Mouse (Mus musculus): ENCODE measurements around the gene Fam120a.

Gene Fam120a

DNA sequence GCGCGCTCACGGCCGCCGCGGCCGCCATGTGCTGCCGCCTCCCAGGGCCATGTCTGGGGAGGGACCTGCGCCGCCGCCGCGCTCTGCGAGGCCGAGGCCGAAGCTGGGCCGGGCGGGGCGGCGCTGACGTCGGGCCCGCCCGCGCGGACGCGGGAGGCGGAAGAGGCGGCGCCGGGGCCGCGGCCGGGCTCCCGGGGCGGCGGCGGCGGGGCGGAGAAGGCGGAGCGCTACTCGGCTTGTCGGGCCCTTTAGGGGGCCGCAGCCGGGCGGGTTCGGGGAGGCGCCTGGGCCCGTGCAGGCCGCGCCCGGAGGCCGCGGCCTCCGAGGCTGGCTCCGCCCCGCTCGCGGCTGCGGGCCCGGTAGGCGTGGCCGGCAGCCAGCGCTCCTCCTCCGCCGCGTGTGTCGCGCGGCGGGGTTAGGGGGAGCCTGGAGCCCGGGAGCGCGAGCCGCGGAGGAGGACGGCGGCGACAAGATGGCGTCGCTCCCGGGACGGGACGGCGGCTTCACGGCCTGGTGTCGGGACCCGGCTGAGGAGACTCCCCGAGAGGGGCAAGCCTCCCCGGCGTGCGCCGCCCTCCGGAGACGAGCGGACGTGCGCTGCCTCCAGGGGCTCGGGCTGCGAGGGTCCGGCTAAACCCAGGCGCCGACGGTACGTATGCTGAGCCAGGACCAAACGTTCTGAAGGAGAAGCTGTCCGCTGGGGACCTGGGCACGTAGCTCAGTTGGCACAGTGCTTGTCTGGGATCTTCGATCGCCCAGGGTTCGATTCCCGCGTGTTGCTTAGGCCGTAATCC lies at the start of gene Fam120a:
Fam120a (minus strand) TSS at position 62 of the 794 bp plus-strand sequence.
- peak; percentile 76 for DNase-seq (ENCODE audit: low spot score)

DNA sequence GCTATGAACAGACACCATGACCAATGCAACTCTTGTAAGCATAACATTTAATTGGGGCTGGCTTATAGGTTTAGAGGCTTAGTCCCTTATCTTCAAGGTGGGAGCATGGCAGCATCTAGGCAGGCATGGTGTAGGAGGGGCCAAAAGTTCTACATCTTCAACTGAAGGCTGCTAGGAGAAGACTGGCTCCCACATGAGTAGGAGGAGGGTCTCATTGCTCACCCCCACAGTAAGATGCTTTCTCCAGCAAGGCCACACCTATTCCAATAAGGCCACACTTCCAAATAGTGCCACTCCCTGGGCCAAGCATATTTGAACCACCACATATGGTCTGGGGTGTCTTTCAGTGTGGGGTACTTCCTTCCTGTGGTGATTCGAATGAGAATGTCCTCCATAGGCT lies 49.6 kb upstream of the Fam120a start:
- DNase-seq (ENCODE audit: low spot score), result no peak

DNA sequence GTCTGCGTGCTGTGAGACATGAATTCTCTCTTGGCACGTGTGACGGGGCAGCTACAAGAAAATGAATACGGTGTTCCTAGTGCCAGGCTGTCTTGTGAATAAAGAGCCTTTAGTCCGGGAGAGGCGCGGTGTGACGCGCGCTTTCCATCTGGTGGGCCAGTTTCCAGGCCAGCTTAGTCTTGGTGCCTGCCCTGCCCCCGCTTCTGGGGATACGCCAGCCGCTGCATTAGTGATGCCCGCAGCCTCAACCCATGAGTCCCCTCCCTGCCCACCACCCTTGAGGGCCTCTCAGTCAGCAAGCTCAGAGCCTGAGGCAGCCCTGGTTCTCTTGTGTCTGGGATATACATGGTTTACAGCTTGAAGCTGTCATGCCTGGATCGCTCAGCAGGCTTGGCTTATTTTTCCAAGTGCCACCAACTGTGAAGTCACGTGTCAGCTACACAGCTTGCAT lies 48.5 kb upstream of the Fam120a start:
- DNase-seq (ENCODE audit: low spot score), result no peak

DNA sequence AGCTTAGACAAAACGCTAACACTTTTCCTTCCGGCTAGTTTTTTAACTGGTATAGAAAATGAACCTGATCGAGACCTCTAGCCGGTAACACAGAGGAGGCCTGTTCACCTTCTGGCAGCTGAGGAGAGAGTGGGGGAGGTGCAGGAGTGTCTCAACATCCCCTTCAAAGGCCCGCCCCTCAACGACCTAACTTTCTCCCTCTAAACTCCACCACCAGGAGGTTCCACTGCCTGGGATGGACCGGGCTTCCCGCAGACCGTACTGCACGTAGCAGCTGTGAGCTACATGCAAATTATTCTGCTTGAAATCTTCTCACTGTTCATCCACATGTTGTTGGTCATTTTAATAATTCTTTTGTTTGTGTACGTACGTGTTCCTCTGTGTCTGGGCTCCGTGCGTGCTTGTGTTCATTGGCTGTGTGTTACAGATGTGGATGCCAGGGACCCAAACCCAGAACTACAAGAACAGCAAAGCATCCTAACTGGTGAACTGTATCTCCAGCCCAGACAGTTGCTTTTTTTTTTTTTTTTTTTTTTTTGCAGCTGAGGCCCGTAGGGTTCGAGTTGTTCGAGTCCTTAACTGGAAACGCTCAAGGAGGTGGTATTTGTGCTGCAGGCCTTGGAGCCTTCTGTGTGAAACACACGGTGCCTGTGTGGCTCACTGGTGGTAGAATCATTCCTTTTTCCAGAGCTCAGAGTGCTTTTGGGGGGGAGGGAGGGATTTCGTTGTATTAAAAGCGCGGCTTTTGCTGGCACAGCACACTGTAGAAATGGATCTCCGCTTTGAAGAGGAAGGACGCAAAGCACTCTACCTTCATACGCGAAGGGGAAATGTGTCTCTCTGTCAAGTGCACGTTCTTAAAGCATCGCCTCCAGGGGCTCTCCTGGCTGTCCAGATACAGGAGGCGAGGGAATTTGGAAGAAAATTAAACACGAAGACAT lies 47.8 kb upstream of the Fam120a start:
- DNase-seq (ENCODE audit: low spot score), result no peak

DNA sequence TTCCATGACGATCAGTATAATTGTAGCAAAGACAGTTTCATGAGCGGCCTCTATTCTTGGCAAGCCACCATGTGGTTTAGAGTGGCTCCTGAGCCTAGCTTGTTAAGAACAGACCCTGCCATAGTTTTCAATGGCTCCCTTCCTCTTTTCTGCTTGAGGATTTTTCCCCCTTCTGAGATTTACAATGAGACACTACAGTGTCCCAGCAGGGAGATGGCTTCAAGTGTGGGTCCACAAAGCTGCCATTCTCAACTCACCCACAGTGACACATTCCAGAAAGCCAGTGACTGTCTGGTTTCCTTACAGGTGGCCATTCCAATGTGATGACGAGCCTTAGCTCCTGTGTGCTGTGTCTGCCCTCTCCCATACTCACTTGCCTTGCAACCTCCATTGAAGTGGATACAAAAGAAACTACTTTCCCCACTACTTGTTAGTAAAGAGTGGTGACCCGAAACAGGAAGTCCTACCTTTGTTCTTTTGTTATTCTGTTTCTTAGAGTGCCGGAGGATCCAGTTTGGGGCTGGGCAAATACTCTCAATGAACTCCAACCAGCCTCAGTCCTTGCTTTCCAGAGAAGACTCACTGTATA lies 45.5 kb upstream of the Fam120a start:
- no peak for DNase-seq (ENCODE audit: low spot score)

DNA sequence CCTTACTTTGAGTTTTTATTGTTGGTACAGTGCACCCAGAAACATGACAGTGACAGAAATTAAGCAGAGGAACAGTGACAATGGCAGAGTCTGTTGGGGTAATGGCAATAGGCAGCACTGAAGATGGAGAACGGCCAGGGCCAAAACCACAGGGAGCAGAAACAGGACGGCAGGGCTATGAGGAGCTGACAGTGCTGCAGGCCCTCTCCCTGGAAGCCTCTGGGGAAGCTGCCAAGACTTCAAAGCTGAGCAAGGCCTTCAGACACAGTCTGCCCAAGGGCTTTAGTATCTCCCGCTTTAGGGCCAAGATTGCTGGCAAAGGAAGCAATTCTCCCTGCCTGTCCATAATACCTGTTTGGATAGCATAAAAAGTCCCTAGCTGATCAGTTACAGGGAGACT lies 33.9 kb upstream of the Fam120a start:
- DNase-seq (ENCODE audit: low spot score), result peak; percentile 43

DNA sequence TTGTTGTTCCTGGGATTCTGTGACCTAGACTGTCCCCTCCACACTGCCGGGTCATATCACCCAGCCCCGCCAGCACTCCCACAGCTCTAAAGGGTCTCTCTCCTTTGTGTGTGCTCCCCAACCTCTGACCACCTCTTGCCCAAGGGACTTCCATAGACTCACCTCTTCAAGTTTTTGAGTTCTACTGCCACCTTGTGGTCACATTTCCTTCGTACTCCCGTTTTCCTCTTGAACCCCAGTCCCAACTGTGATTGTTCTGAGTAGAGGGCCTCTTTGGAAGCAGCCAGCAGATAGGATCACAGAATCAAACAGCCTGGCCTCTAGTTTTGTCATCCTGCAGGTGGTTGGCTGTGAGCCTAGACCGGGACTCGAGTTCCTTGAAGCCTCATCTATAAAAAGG lies 30.8 kb upstream of the Fam120a start:
- peak; percentile 83 for DNase-seq (ENCODE audit: low spot score)

DNA sequence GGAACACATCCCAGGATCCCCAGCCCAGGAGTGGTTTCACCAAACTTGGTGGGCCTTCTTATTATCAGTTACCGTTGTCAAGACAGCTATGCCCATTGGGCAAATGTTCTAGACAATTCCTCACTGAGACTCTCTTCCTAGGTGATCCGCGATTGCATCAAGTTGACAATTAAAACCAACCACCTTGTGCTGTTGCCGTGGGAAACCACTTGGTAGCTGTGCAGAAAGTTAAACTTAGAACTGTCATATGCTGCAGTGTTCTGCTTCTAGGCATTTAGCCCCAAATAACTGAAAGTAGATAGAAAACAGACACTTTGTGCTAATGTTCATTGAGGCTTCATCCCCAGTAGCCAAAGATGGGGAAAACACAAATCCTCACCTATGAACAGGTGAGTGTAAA lies 28.9 kb upstream of the Fam120a start:
- DNase-seq (ENCODE audit: low spot score), result no peak

DNA sequence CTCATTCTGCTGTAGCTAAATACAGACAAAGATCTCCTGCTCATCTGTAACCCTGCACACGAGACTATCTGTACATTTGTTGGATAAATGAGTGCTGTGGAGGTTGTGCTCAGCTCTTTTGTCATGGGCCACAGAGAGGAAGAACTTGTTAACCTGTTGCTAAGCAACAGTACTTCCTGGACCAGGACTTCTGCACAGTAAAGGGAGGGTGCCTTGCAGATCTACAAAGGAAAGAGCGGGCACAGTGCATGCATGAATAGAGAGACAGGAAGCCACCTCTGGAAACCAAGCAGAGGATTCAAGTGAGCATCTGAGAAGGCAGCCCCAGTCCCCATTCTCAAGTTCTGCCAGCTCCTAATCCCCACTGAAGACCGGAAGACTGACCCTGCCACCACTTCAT lies 27.1 kb upstream of the Fam120a start:
- no peak for DNase-seq (ENCODE audit: low spot score)

DNA sequence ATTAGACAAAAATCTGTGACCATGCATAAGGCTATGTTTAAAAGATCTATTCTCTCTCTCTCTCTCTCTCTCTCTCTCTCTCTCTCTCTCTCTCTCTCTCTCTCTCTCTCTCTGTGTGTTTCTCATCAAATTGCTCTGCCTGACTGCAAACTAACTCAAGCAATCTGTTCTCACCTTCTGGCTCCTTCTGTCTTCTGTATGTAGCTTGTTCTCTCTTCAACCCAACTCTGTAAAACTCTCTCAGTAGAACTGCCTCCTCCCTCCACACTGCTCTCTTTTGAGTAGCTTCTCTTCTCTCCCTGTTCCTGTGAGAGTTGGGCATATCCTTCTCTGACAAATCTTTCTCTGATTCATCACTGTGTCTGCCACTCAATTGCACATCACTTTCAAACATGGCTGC lies 25.1 kb upstream of the Fam120a start:
- no peak for DNase-seq (ENCODE audit: low spot score)

DNA sequence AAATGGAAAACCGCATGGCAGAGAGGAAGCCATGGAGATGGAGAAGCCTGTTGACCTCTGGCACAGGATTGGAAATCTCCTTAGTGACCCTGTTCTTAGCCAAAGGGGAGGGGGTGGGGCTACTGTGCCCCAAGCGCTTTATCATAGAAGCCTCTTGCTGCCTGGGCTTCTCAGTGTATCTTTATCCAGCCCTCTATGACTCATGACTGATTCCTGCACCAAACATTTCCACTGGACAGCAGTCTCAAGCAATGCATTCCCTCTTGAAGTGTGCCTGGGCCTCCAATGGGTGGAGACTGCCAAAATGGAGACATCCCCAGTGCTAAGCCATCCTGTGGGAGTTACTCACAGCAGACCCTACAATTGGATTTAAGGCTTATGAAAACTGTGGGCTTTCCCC lies 22.3 kb upstream of the Fam120a start:
- DNase-seq (ENCODE audit: low spot score), result no peak

DNA sequence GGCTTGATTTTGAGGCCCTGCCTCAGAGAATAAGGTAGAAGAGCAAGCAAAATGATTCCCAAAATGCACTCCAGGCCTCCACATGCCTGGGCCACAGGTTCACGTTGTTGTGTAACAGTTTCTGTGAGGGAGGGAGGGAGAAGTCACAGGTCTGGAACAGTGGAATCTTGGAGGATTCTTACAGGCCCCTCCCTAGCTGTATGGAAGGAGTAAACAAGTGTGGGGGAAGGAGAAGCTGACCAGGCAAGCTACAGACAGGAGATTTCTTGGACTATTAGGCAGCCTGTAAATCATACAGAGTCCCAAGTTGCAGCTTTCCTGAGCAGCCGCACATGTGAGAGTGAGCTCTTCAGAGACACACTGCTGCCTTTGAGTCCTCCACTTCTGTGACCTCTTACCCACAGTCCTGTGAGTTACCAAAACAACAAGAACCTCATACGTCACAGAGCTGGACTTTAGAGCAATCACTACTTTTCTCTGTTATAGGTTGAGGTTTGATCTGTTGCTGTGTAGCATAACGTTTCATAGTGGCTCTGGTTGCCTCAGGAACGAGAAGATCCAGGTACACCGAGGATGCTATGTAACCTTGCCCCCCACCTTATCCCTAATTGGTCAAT lies 14.8 kb upstream of the Fam120a start:
- peak; percentile 88 for DNase-seq (ENCODE audit: low spot score)

DNA sequence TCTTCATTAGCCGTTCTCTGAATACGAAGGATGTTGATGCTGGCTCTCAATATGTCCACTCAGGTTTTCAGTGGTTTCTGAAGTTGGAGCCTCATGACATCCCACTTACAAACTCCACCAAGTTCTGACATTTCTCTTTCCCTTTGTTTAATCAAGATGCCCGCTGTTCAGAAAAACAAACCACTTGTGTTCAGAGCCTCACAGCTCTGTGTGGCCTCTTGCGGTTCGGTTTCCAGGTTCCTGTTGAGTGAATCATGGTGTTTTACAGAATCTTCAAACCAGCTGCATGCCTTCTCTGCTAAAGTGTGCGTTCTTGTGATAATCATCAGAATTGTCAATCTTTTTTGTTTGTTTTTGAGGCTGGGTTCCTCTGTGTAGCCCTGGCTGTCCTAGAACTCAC lies 11.3 kb upstream of the Fam120a start:
- no peak for DNase-seq (ENCODE audit: low spot score)

DNA sequence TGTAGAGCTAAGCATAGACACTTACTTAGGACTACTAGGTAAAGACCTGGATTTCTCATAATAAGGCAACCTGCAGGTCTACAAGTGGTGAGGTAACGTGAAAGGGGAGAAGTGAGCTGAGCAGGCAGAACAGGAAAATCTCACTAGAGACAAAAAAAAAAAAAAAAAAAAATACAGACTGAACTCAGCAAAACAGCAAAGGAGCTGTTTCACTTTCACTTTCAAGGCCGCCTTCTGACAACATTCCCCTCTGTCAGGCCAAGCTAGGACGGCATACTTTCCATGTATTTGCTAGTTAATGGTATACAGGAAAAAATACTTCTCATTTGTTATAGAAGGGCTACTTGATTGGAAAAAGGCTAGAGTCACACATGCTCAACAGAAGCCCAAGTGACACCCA lies 10.0 kb upstream of the Fam120a start:
- DNase-seq (ENCODE audit: low spot score), result peak; percentile 71

DNA sequence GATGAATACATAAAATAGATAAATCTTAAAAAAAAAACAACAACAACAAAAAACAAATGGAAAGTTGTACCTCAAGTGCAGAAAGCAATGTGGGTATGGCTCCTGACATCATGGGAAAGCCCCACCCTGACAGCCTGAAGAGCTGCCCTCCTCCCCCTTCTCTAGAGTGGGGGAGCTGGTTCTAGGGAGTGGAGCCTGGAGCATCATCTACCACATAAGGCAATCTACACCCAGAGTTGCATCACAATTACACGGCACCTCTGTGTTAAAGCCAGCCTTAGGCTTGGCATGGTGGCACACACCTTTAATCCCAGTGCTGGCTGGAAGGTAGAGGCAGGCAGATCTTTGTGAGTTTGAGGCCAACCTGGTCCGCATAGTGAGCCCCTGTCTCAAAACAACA lies 6.9 kb upstream of the Fam120a start:
- DNase-seq (ENCODE audit: low spot score), result no peak

DNA sequence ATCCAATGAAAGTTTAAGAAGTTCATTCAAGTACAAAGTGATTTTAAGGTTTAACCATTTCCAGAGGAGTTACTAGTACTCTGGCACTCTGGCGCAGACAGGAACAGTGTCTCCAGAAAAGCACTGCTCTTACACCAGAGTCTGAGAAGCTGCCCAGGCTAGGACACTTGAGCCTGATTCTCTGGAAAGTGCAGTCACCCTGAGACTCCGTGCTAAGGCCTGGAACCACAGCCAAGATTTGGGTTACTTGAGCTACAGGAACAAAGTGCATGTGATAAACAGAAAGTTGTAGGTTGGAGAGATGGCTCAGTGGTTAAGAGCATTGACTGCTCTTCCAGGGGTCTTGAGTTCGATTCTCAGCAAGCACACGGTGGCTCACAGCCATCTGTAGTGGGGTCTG lies 6.4 kb upstream of the Fam120a start:
- DNase-seq (ENCODE audit: low spot score), result peak; percentile 75

DNA sequence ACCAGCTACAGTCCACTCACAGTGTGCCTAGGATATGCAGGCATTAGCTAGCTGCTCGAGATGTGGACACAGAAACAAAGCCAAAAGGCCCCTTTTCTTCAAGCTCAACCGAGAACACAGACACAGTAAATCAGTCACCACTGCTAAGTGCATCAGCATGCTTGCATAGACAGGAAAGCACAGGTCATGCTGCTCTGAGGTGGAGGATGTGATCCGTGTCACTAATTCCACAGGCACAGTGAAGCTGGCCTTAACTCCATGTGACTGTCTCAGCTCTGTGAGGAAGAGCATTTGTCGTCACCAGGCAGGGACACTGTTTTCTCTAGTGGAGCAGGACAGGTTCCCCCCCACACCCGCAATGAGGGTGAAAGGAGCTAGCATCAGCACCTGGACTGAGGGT lies 5.4 kb upstream of the Fam120a start:
- DNase-seq (ENCODE audit: low spot score), result no peak

DNA sequence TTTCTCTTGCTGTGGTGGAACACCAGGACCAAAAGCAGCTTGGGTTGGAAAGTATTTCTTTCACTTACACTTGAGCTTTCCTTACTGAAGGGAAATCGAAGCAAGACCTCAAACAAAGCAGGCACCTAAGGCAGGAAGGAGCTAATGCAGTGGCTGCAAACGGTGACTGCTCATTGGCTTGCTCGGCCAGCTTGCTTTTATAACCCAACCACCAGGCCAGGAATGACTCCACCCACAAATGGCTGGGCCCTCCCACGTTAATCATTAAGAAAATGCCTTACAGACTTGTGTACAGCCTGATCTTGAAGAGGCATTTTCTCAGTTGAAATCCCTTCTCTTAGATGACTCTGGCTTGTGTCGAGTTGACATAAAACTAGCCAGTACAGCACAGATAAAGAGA lies 3.2 kb upstream of the Fam120a start:
- no peak for DNase-seq (ENCODE audit: low spot score)

DNA sequence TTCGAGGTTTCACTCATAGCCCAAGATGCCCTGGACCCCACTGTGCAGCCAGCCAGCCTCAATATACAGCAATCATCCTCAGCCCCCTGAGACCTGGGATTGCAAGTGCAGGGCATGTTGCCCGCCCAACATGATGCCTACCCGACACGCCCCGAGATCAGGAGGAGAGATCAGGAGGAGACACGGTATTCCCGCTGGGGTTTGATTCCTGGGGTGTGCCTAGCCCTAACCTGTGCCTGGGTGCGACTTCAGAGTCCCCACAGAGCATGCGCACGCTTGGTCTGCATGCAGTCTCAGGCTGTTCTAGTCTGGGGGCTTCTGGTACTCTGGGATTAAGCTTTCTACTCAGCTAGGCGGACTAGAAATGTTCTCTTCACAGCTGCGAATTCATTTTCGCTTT lies 2.7 kb upstream of the Fam120a start:
- DNase-seq (ENCODE audit: low spot score), result no peak

DNA sequence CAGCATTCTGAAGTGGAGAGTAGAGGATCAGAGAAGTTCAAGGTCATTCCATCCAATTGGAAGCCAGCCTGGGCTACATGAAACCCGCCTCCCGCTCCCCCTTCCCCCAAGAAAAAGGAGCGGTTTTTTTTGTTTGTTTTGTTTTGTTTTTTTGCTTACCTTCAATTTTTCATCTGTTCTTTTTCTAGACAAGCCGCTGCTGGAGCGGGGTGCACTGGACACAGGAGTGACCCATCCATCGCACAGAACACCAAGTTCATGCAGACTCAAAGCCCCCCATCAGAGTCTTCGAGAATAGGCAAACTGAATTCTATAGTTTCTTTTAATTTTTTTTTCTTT lies 902 bp upstream of the Fam120a start:
- DNase-seq (ENCODE audit: low spot score), result no peak

DNA sequence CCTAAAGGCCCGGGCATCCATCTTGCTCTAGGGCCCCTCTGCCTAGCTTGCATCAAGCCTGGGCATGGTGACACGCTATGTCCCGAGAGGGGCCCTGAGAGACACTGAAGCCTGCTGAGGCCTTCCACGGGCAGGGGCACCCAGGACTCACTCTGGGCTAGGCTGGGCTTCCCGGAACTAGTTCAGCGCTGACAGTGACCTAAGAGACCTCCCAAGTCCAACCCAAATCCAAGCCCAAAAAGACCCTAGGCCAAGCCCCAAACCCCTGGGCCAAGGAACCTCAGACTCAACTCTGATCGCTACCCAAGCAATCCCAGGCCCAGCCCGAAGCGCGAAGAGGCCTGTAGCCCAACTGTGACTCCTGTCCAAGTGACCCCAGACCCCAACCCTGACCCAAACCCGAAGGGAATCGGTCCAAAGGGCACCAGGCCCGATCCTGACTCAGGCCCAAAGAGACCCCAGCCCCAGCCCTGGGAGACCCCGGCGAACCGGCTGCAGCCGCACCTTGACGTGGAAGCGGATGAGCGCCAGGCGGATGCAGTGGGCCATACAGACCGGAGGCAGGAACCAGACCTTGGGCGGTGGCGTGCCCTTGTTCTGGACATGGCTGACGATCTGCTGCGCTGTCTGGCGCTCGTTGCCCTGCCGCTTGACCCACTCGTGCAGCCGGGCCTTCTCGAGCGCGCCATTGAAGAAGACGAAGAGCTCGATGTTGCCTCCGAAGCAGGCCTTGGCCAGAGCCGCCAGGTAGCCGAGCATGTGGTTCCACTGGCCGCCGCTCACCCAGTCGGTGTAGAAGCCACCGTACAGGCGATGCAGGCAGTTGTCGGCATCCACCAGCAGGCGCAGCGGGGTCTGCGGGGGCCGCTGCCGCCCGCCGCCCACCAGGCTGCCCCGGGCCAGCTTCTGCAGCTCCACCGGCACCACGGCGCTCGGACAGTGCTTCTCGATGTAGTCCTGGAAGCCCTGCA lies 681 bp downstream of the Fam120a start:
- peak; percentile 42 for DNase-seq (ENCODE audit: low spot score)

All from adipocyte (in vitro differentiated cells).